Mouse (Mus musculus) adrenal gland, adult 8-10 months (tissue): Measurements from ENCODE around the gene Cenpx. TPM values are rescaled to one million over a fixed set of nuclear protein-coding genes. Genes with fewer than 3 reads are reported as not detected.

Experiments used
- DNase-seq: peaks from one replicate; pipeline ENCODE4 v3.0.0; 2022
- total RNA-seq, 4 experiments: library from RNA; stranded (reverse); gene quantifications; 2 replicates each; pipeline ENCODE4 v1.2.4; 2022

Cenpx gene
- total RNA-seq, 4 experiments from 2014 or later, result 49.3 to 61.7 (median 55.7) TPM

DNA sequence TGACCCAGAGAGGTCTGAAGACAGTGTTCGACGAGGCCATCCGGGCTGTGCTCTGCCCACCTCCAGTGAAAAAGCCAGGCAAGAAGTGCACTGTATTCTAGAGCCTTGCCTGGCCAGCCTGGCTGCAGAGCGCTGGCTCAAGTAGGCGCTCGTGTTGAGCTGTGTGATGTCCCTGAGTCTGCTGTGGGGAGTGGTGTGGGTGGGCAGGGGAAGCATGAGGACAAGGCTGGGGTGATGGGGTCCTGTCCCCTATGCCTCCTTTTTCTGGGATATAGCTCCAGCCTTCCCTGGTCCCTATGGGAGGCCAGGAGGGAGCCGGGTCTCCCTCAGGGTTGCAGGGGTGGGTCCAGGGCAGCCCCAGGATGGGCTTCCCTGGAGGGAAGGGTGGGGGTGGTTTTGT, 10.0 kb upstream of the Cenpx start:
- DNase-seq, result no peak

- no peak for DNase-seq
These were observed 9.3 kb upstream of the Cenpx start for GRCm38 (mm10) chr11:120722761-120723382.

- no peak for DNase-seq
These were observed 8.6 kb upstream of the Cenpx start for GRCm38 (mm10) chr11:120722067-120722630.

- no peak for DNase-seq
These were observed 7.9 kb upstream of the Cenpx start, which contains the start of gene Rac3 for GRCm38 (mm10) chr11:120721124-120722066. Gene Rac3, plus strand, starts transcription at chr11:120721470.

DNA sequence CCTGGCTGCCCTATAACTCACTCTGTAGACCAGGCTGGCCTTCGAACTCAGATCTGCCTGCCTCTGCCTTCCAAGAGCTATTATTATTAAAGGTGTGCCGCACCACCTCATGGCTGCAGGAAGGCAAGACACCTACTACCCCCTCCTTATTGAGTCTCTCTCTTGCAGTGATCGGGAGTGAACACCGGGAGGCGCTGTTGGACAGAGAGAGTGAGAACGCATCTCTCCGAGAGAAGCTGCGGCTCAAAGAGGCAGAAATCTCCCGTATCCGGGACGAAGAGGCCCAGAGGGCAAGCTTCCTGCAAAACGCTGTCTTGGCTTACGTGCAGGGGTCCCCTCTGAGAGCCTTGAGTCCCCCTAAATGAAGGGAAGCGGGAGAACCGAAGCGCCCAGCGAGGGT, 6.9 kb upstream of the Cenpx start:
- DNase-seq, result peak; percentile 88

DNA sequence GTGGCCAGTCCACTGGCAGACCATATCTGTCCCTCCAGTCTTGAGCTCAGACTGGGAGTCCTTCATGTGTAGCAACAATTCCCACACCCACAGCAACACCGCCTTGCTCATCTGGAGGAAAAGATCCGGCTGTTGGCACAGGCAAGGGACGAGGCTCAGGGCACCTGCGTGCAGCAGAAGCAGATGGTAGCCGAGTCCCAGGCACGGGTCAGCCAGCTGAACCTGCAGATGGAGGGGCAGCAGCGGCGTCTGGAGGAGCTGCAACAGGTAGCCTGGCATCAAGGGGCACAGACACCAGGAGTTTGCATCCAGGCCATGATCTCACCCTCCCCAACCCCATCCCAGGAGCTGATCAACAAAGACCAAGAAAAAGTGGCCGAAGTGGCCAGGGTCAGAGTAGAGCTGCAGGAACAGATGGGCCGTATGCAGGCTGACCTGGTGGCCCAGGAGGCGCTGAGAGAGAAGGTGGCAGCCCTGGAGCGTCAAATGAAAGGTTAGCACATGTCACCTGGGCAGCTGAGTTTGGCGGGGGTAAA, 6.4 kb upstream of the Cenpx start:
- no peak for DNase-seq

DNA sequence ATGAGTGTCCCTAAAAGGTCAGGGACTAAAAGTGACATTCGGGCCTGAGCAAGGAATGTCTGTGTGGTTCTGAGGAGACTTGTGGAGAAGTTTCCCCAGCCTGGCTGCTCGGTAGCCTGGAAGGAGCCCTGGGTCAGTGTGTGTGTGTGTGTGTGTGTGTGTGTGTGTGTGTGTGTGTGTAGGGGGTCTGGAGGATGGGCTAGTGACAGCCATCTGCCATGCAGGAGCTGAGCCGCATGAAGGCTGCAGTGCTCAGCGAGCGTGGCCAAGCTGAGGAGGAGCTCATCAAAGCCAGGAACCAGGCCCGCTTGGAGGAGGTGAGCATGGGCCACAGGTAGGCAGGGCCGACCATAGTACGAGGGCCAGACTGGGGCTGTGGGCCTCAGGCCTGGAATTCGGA, 5.7 kb upstream of the Cenpx start:
- no peak for DNase-seq

GRCm38 (mm10) chr11:120715131-120715530, 1.6 kb upstream of the Cenpx start:
- no peak for DNase-seq

DNA sequence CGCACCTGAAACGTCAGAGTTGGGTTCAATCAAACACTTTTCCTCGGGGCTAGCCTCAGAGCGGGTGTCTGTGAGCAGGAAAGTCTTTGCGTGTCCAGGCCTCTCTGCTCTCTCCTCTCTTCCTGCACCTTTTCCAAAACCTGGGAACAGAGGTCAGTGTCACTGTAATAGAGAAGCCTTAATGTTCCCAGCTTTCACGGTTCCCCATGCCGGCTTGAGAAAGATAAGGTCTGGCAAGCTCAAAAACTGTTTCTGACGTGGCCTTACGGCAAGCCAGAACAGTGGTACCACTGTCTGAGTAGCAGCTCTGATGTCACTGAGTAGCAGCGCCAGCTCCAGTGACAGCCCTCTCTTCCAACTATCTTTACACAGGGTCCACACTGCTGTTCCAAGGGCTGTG, 1.0 kb upstream of the Cenpx start:
- no peak for DNase-seq

GRCm38 (mm10) chr11:120712771-120713568, 568 bp downstream of the Cenpx start:
- DNase-seq, result no peak

- DNase-seq, result no peak
These were observed 1.4 kb downstream of the Cenpx start for GRCm38 (mm10) chr11:120711980-120712604.

DNA sequence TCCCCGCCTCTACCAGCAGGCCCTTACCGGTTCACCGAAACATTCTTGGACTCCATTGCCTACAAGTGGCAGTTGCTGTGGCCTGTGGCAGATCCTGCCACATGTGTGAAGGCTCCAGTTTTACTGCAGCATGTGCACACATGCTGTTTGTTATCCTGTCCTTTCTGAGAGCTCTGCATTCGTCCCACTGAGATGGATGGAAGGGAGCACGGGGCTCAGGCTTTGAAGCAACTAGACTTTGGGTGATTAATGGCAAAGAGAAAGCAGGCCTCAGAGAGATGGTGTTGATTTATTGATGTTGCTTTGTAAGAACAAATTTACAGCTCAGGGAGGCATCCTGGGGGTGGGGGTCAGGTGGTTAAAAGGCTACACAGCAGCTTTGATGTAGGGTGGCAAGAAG, 2.9 kb downstream of the Cenpx start:
- no peak for DNase-seq

DNA sequence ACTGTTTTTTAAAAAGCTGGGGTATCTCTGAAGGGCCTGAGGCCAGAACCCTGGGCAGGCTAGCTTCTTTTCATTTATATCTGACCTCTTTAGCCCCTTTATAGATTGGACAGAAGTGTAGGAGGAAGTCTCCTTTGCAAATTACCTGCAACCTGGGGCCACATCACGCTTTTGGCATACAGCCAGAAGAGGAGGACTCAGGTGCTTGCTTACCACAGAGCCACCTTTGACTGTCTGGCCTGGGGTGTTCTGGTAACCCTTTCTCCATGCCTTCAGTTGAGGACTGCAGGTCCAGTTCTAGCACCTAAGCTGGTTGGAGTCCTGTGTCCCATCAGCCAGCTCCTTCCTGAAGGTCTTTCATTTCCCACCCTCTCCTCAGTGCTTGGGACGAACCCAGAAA, 4.0 kb downstream of the Cenpx start:
- DNase-seq, result no peak

- no peak for DNase-seq
These were observed 5.6 kb downstream of the Cenpx start for GRCm38 (mm10) chr11:120707969-120708368.

GRCm38 (mm10) chr11:120707225-120707624, 6.3 kb downstream of the Cenpx start:
- DNase-seq, result no peak

DNA sequence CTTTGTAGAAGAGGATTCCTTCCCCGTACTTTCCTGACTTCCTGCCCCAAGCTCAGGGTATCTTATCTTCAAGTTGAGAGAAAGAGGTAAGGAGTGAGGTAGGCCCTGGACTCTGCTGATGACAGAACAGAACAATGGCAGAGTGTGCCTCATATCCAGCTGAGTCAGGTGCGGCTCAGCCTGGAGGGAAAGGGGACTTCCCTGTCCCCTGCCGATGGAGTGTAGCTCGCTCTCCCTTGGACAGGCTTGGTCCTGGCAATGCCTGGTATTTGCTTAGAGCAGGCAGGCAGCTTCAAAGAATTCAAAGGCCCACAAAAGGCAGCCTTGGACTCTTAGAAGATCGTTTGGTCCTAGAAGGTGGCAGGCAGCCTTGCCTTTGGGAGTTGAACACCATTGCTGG, 7.4 kb downstream of the Cenpx start:
- no peak for DNase-seq

GRCm38 (mm10) chr11:120704486-120705325, 8.8 kb downstream of the Cenpx start:
- DNase-seq, result no peak

- no peak for DNase-seq
These were observed 9.7 kb downstream of the Cenpx start for GRCm38 (mm10) chr11:120703696-120704454.

- DNase-seq, result peak; percentile 85
These were observed 15.8 kb downstream of the Cenpx start for GRCm38 (mm10) chr11:120697741-120698140.

GRCm38 (mm10) chr11:120696568-120696967, 17.0 kb downstream of the Cenpx start:
- no peak for DNase-seq
